Mouse (Mus musculus) ES-Bruce4 (cell line): ENCODE measurements around the gene Npm1. TPM values are rescaled to one million over a fixed set of nuclear protein-coding genes. Genes with fewer than 3 reads are reported as not detected.

Experiments
- H3K27ac ChIP-seq: 2 replicates; pipeline ENCODE4 v1.5.1; 2012; ENCODE audit warnings: low read length, inconsistent platforms; ENCODE audit not compliant: insufficient read depth
- H3K27me3 ChIP-seq: 2 replicates; pipeline ENCODE4 v1.6.1; 2012; ENCODE audit warnings: mild to moderate bottlenecking, low read length, inconsistent platforms; ENCODE audit not compliant: control insufficient read depth, poor library complexity, insufficient read depth, severe bottlenecking
- H3K36me3 ChIP-seq: 2 replicates; pipeline ENCODE4 v1.6.1; 2012; ENCODE audit warnings: inconsistent platforms, mild to moderate bottlenecking, low read length, moderate library complexity; ENCODE audit not compliant: control insufficient read depth, poor library complexity, insufficient read depth, severe bottlenecking
- H3K4me1 ChIP-seq: one replicate; pipeline ENCODE4 v1.8.1; 2011; ENCODE audit warnings: low read length; ENCODE audit not compliant: control insufficient read depth, insufficient read depth
- H3K4me3 ChIP-seq: 2 replicates; pipeline ENCODE4 v1.5.1; 2011; ENCODE audit warnings: low read depth, mild to moderate bottlenecking, low read length
- H3K9ac ChIP-seq: 2 replicates; pipeline ENCODE4 v1.6.1; 2012; ENCODE audit warnings: low read depth, mild to moderate bottlenecking, inconsistent platforms; ENCODE audit not compliant: poor library complexity, severe bottlenecking
- H3K9me3 ChIP-seq: replicated peaks from 2 replicates; pipeline ENCODE4 v1.6.1; 2012; ENCODE audit warnings: mild to moderate bottlenecking, low read length, inconsistent platforms; ENCODE audit not compliant: control insufficient read depth, poor library complexity, insufficient read depth, severe bottlenecking
- CTCF ChIP-seq: IDR thresholded peaks from one replicate; pipeline ENCODE4 v1.8.1; 2011; ENCODE audit warnings: low read depth, low read length
- EP300 ChIP-seq: IDR thresholded peaks from 2 replicates; pipeline ENCODE4 v1.6.1; 2011; ENCODE audit warnings: low read depth, low read length; ENCODE audit not compliant: insufficient read depth
- POLR2A ChIP-seq: IDR thresholded peaks from one replicate; pipeline ENCODE4 v1.8.1; 2011; ENCODE audit warnings: low read length; ENCODE audit not compliant: insufficient read depth
- polyA plus RNA-seq: library from polyadenylated mRNA; stranded (reverse); fragments of >200 nt; gene quantifications from 2 replicates; pipeline ENCODE4 v1.2.4, GENCODE M21; 2011; ENCODE audit warnings: low read depth; ENCODE audit not compliant: missing spikeins, insufficient read depth, insufficient read length

Npm1 gene
- polyA plus RNA-seq, 1 experiment = 5,189 TPM

DNA sequence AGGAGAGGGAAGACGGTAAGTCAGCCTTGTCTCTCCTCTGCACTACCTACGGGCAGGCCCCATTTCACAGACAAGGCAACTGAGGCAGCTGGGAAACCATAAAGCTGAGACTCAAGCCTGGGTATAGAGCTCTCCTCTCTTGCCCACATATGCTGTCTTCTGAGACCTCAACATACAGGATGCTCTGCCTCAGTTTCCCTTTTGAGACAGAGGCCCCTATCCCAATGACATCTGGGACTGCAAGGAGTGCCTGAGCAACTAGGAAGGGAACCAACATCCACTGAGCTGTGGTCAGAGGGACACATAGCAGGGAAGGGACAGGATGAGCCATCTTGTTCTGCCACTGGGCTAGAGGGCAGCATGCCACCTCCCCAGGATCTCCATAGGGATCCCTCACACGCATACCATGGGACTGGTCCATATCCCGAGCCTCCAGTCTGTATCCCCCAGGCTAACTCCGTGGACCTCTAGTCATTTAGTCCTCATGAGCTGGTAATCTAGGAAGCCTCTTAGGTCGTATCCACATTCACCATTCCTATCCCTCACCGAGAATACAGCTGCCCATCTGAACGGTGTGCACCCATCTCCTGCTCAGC is 28.5 kb downstream of the Npm1 start:
- H3K27me3 ChIP-seq = no peaks in the 10 kb centered on the region
- no peaks in the 10 kb centered on the region for H3K4me1 ChIP-seq
- H3K36me3 ChIP-seq = no peaks in the 10 kb centered on the region
- no peaks in the 10 kb centered on the region for H3K9me3 ChIP-seq
- H3K4me3 ChIP-seq = no peak overlapping the region
- H3K27ac ChIP-seq = no peak overlapping the region
- no peak overlapping the region for H3K9ac ChIP-seq
- TF ChIP-seq CTCF (no peak), EP300 (no peak), POLR2A (no peak)

DNA sequence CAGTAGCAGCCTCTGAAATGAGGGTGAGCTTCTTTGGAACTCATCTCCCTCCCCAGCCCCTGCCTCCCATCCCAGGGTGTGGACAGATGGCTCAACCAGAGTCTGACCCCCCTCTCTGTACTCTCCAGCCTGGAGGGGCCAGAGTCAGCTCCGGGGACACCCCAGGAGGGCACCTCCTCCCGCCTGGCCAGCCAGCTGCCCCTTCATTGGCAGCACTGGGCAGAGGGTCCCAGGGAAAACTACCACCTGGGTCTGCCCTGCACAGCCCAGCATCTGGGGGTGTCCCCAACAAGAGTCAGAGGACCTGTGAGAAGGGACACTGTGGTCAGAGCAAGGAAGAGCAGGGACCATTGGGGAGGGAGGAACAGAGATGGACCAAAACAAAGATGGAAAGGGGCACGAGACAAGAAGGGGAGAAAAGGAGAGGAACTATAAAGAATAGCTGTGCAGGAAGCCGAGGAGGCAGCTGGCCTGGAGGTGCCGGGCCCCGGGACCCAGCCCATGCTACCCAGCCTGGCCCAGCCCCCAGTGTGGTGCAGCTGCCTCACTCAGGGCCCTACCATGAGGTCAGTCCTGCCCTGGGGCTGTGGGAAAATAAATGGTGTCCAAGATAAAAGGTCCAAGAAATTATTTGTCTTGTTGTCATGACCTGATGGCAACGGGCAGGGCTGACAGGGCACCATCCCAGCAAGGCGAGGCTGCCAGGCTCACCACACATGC is 30.2 kb downstream of the Npm1 start:
- H3K27me3 ChIP-seq = no peaks in the 10 kb centered on the region
- H3K9me3 ChIP-seq = no peaks in the 10 kb centered on the region
- no peak overlapping the region for H3K4me3 ChIP-seq
- TF ChIP-seq POLR2A (no peak), CTCF (no peak), EP300 (no peak)
- H3K36me3 ChIP-seq = no peaks in the 10 kb centered on the region
- H3K27ac ChIP-seq = no peak overlapping the region
- H3K4me1 ChIP-seq = no peaks in the 10 kb centered on the region
- H3K9ac ChIP-seq = no peak overlapping the region

DNA sequence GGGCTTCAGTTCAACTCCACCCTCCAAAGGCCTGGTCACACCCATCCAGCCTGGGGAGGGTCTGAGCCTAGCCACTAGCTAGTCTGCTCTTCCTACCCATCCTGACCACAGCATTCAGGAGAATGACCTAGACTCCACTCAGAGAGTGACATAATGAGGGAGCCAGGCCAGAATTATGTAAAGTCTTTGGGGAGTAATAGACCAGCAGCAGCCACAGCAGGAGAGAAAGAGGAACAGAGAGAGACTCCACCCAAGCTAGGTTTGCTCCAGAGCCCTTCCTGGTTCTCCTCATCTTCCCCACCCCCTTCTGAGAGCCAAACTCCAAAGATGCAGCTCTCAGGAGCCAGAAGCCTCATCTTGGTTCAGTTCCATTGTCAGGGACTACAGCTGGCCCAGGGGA is 35.9 kb downstream of the Npm1 start:
- Histone ChIP-seq H3K4me1 (peaks cover 2% of the 10 kb centered on the region), H3K27ac (no peak overlapping the region), H3K4me3 (no peak overlapping the region), H3K27me3 (no peaks in the 10 kb centered on the region; the same call in 1 of the 2 replicates), H3K9ac (no peak overlapping the region), H3K9me3 (no peaks in the 10 kb centered on the region), H3K36me3 (no peaks in the 10 kb centered on the region)
- TF ChIP-seq CTCF (no peak), POLR2A (no peak)

DNA sequence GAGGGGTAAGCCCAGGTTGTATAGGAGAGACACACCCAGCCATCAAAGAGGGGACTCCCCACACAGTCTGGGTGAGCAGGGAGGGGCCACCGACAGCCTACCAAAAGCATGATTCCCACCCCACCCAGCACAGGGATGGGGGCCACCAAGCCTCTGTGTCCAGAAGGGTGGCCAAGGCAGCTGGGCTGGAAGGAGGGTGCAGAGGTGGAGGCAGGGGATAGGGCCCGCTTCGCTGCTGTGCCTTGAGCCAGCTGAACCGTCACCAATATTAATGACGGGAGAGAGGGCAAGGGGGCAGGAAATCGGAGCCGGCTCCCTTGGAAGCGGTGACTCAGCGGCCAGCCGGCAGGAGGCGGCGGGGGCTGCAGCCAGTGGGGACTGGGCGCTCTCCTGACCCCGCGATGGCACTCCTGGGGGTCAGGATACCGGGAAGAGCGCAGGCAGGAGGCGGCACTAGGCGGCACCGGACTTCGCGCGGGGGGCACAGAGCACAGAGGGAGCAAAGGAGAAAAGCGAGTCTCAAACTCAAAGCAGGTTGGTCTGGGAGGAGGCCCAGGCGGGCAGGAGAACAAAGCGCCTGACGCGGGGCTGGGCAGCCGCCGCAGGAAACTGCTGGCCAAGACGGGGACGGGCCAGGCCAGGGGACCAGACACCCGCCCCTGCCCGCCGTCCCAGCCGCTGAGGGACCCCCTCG is 40.3 kb downstream of the Npm1 start:
- no peak overlapping the region for H3K27ac ChIP-seq
- H3K9ac ChIP-seq = peak overlapping the region; percentile 36
- no peaks in the 10 kb centered on the region; the same call in 1 of the 2 replicates for H3K27me3 ChIP-seq
- TF ChIP-seq EP300 = no peak
- TF ChIP-seq CTCF = no peak
- no peak for TF ChIP-seq POLR2A
- no peaks in the 10 kb centered on the region for H3K36me3 ChIP-seq
- no peaks in the 10 kb centered on the region for H3K9me3 ChIP-seq
- peak overlapping the region; percentile 49 for H3K4me3 ChIP-seq
- peaks cover 2% of the 10 kb centered on the region for H3K4me1 ChIP-seq

DNA sequence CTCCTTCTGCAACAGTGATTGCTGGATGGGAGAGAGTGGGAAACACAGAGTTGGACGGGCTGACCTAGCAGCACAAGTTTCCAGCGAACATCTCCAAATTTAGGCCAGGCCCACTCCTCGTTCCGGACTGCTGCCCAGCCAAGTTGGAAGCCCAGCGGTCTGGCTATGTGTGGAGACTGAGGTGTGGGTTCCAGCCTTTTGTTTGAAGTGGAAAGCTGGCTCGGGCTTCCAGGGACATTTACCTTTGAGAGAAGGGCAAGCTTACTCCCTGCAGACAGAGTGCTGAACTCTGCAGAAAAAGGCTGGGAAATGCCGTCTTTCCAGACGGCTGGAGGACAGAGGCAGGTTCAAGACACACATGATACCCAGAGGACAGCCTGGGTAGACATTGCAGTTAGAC is 43.5 kb downstream of the Npm1 start:
- no peak overlapping the region for H3K27ac ChIP-seq
- TF ChIP-seq POLR2A = no peak
- no peak for TF ChIP-seq CTCF
- no peak for TF ChIP-seq EP300

DNA sequence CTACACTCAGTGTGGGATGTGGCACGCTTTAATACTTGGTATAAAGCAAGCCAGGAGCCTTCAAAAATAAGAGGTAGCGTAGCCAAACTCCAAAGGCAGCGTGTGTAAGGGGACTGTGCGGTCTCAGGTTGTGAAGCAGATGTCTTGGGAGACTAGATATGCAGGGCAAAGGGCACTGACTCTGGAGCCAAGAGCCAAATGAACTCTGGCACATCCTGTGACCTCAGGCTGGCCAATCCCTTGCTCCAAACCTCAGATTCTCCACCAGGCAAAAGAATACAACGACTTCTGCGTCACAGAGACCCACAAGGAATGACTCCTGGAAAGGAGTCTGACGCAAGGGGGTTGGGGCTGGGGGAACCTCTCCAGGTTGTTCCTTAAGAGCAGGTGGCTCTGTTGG is 43.9 kb downstream of the Npm1 start:
- no peaks in the 10 kb centered on the region; the same call in 1 of the 2 replicates for H3K27me3 ChIP-seq
- H3K36me3 ChIP-seq = no peaks in the 10 kb centered on the region
- H3K9me3 ChIP-seq = no peaks in the 10 kb centered on the region
- TF ChIP-seq CTCF (no peak), EP300 (no peak), POLR2A (no peak)
- peaks cover 2% of the 10 kb centered on the region for H3K4me1 ChIP-seq
- H3K4me3 ChIP-seq = no peak overlapping the region
- no peak overlapping the region for H3K9ac ChIP-seq
- no peak overlapping the region for H3K27ac ChIP-seq

More for the DNA sequence above, 43.5 kb downstream of the Npm1 start:
- H3K4me3 ChIP-seq = no peak overlapping the region
- no peaks in the 10 kb centered on the region for H3K9me3 ChIP-seq
- no peaks in the 10 kb centered on the region; the same call in 1 of the 2 replicates for H3K27me3 ChIP-seq
- no peaks in the 10 kb centered on the region for H3K36me3 ChIP-seq
- peaks cover 2% of the 10 kb centered on the region for H3K4me1 ChIP-seq
- H3K9ac ChIP-seq = no peak overlapping the region
